Mouse (Mus musculus) cortical plate, adult 2 months (tissue): ENCODE measurements around the gene Fam107b.

Experiments
- CTCF ChIP-seq: fragments of 200-500 bp; IDR thresholded peaks from 2 replicates; pipeline ENCODE4 v1.5.1; 2011; ENCODE audit warnings: mild to moderate bottlenecking, control low read depth, low read length; ENCODE audit not compliant: insufficient read depth; ENCODE audit errors: extremely low read depth
- POLR2A ChIP-seq: fragments of 200-500 bp; IDR thresholded peaks from 2 replicates; pipeline ENCODE4 v1.6.1; 2011; ENCODE audit warnings: mild to moderate bottlenecking, low read length, control low read depth; ENCODE audit not compliant: insufficient read depth; ENCODE audit errors: extremely low read depth

DNA sequence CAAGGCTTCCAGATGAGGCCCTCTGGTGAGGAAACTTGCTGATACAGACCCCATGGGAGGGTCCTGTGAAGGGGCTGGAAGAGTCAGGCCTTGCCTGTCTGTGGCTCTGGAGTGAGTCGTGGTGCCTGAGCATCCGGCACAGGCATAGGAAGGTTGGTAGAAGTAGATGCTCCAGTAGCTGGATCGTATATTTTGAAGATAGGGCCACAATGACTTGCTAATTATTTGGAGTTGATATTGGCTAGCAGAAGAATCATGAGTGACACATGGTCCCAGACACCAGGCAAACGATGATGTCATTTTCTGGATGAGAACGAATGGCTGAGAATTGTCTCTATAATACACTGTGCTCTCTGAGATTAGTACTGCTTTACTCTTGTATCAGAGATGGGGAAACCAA, 150.8 kb downstream of the Fam107b start:
- TF ChIP-seq CTCF, result no peak
- TF ChIP-seq POLR2A, result no peak
